Mouse (Mus musculus): ENCODE measurements around the gene Dyrk3. TPM values are rescaled to one million over a fixed set of nuclear protein-coding genes. Genes with fewer than 3 reads are reported as not detected.

The Dyrk3 gene
- total RNA-seq, 1 experiment = 18.6 TPM

DNA sequence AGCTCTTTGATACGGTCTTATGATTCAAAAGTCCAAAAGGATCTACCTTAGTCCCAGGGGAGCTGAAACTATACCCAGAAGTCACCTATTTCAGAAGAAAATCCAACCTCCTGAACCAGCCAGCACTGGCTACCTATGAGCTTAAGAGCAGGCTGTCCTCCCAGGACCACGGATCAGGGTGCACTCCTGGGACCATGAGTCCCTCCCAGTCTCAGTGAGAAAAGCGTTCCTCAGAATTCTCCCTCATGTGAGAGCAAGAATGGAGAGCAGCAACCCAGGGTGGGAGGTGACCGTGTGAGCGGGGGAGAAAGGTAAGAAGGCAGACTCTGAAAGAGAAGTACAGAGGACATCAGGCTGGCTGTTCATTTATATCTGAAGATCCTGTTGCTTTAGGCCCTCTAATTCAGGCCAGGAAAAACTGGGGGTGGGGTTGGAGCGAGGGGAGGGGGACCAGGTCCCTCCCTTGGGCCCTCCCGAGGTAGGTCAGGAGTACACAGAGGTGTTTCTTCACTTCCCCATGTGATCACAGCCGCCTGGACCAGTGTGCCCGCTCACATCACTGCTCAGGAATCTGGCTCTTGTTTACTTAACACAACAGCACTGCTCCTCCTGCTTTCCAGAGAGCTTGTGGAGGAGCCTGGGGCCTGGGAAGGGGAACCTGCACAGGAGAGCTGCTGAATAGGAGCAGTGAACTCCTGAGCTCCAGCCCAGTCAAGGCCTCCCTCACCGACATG, 30.4 kb downstream of the Dyrk3 start:
- H3K4me1 ChIP-seq (ENCODE audit: control insufficient read depth in 2 of 2, insufficient read depth in 2 of 2, low read length in 2 of 2, poor library complexity in 1 of 2) = 0 out of 4 replicates have a peak, but pooled peaks cover 0 to 3% of the 10 kb centered on the region in 2 experiments
- no peak overlapping the region for H3K27ac ChIP-seq (ENCODE audit: insufficient read depth, low read depth, low read length, poor library complexity, severe bottlenecking)
- no peaks in the 10 kb centered on the region for H3K9me3 ChIP-seq (ENCODE audit: control insufficient read depth, insufficient read depth, low read depth, low read length)
- no peak overlapping the region for H3K9ac ChIP-seq (ENCODE audit: insufficient read depth, low read depth, low read length, poor library complexity, severe bottlenecking)
- no peaks in the 10 kb centered on the region for H3K36me3 ChIP-seq (ENCODE audit: control insufficient read depth, insufficient read depth, low read length, poor library complexity, severe bottlenecking)
- no peak for DNase-seq (ENCODE audit: low read depth, low spot score)
- in situ Hi-C loops (cut with MboI; ENCODE audit: low sequenced_read_pairs in 2 of 2, unreplicated experiment in 2 of 2) = no loop called here
- TF ChIP-seq MAFK (IDR thresholded peaks at IDR 0.05; ENCODE audit: insufficient read depth, low read depth, low read length) (no peak), CHD2 (IDR thresholded peaks at IDR 0.05; ENCODE audit: low read depth, low read length) (no peak), ZNF384 (IDR thresholded peaks at IDR 0.05; ENCODE audit: low read depth, low read length) (no peak), HCFC1 (IDR thresholded peaks at IDR 0.05; ENCODE audit: borderline replicate concordance, insufficient read depth, low read length) (no peak), ZC3H11A (IDR thresholded peaks at IDR 0.05; ENCODE audit: borderline replicate concordance, low read depth, low read length) (no peak)
- no peak overlapping the region for H3K4me3 ChIP-seq (ENCODE audit: insufficient read depth in 1 of 2, low read depth in 1 of 2, low read length in 2 of 2, poor library complexity in 1 of 2, severe bottlenecking in 1 of 2)

DNA sequence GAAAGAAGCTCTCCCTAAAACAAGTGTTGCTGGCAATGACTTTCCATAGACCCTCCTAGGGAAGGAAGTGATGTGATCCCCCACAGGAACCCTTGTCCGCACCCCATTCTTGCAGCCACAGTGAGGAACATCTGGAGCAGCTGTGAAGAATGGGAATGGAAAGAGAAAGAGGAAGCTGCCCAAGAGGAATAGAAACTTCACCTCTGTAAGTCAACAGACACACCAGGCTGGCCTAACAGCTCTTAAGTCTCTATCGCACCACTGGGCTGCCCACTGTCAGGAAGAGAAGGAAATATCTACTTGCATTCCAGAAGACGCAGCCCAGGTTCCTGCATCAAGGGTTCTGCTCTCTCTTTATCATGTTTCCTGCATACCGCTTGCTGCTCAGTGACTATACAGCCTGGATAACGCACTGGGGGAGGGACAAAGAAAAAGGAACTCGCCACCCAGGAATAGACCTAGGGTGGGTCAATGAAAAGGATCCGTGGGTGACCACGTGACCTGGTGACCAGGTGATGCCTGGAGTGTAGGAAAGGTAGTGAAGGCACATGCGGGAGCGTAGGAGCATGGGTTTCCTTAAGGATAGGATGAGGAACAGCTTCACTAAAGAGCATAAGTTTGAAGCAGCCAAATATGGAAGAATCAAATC, 34.2 kb downstream of the Dyrk3 start:
- no peak overlapping the region for H3K4me3 ChIP-seq (ENCODE audit: insufficient read depth in 1 of 2, low read depth in 1 of 2, low read length in 2 of 2, poor library complexity in 1 of 2, severe bottlenecking in 1 of 2)
- in situ Hi-C loops (cut with MboI; ENCODE audit: low sequenced_read_pairs in 2 of 2, unreplicated experiment in 2 of 2) = no loop called here
- no peaks in the 10 kb centered on the region for H3K9me3 ChIP-seq (ENCODE audit: control insufficient read depth, insufficient read depth, low read depth, low read length)
- no peaks in the 10 kb centered on the region for H3K36me3 ChIP-seq (ENCODE audit: control insufficient read depth, insufficient read depth, low read length, poor library complexity, severe bottlenecking)
- no peak for DNase-seq (ENCODE audit: low read depth, low spot score)
- H3K9ac ChIP-seq (ENCODE audit: insufficient read depth, low read depth, low read length, poor library complexity, severe bottlenecking) = no peak overlapping the region
- no peak for TF ChIP-seq HCFC1 (IDR thresholded peaks at IDR 0.05; ENCODE audit: borderline replicate concordance, insufficient read depth, low read length)
- no peak for TF ChIP-seq ZNF384 (IDR thresholded peaks at IDR 0.05; ENCODE audit: low read depth, low read length)
- TF ChIP-seq MAFK (IDR thresholded peaks at IDR 0.05; ENCODE audit: insufficient read depth, low read depth, low read length) = no peak
- TF ChIP-seq ZC3H11A (IDR thresholded peaks at IDR 0.05; ENCODE audit: borderline replicate concordance, low read depth, low read length) = no peak
- no peak for TF ChIP-seq CHD2 (IDR thresholded peaks at IDR 0.05; ENCODE audit: low read depth, low read length)
- H3K4me1 ChIP-seq (ENCODE audit: control insufficient read depth in 2 of 2, insufficient read depth in 2 of 2, low read length in 2 of 2, poor library complexity in 1 of 2) = 0 out of 4 replicates have a peak, but pooled peaks cover 0 to 3% of the 10 kb centered on the region in 2 experiments
- no peak overlapping the region for H3K27ac ChIP-seq (ENCODE audit: insufficient read depth, low read depth, low read length, poor library complexity, severe bottlenecking)

GRCm38 (mm10) chr1:131100808-131101207, 37.3 kb downstream of the Dyrk3 start:
- DNase-seq (ENCODE audit: low read depth, low spot score) = no peak
- Histone ChIP-seq H3K9me3 (ENCODE audit: control insufficient read depth, insufficient read depth, low read depth, low read length) (no peaks in the 10 kb centered on the region), H3K36me3 (ENCODE audit: control insufficient read depth, insufficient read depth, low read length, poor library complexity, severe bottlenecking) (no peaks in the 10 kb centered on the region), H3K4me3 (ENCODE audit: insufficient read depth in 1 of 2, low read depth in 1 of 2, low read length in 2 of 2, poor library complexity in 1 of 2, severe bottlenecking in 1 of 2) (no peak overlapping the region), H3K9ac (ENCODE audit: insufficient read depth, low read depth, low read length, poor library complexity, severe bottlenecking) (no peak overlapping the region), H3K27ac (ENCODE audit: insufficient read depth, low read depth, low read length, poor library complexity, severe bottlenecking) (no peak overlapping the region), H3K4me1 (ENCODE audit: control insufficient read depth in 2 of 2, insufficient read depth in 2 of 2, low read length in 2 of 2, poor library complexity in 1 of 2) (peaks cover 0 to 2% of the 10 kb centered on the region in 2 experiments; a peak in 1 of 4 replicates)
- in situ Hi-C loops (cut with MboI; ENCODE audit: low sequenced_read_pairs in 2 of 2, unreplicated experiment in 2 of 2) = no loop called here
- TF ChIP-seq ZNF384 (IDR thresholded peaks at IDR 0.05; ENCODE audit: low read depth, low read length) = no peak
- no peak for TF ChIP-seq HCFC1 (IDR thresholded peaks at IDR 0.05; ENCODE audit: borderline replicate concordance, insufficient read depth, low read length)
- no peak for TF ChIP-seq ZC3H11A (IDR thresholded peaks at IDR 0.05; ENCODE audit: borderline replicate concordance, low read depth, low read length)
- no peak for TF ChIP-seq MAFK (IDR thresholded peaks at IDR 0.05; ENCODE audit: insufficient read depth, low read depth, low read length)
- no peak for TF ChIP-seq CHD2 (IDR thresholded peaks at IDR 0.05; ENCODE audit: low read depth, low read length)

DNA sequence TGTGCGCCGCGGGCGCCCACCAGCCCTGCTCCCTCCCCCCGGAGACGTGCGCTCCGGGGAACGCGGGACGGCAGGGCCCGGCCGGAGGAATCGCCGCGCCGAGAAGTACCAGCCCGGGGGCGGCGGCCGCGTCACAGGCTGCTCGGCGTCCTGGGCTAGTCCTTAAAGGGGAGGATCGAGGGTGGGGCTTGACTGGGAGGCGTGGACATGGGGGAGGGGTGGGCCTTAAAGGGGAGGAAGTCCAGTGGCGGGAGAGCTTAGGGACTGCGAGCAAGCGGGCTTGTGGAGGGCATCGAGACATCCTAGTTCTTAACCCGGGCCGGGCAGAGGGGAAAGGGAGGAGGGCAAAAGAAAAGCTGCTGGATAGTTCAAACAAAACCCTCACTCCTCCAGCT, 40.4 kb downstream of the Dyrk3 start, which contains the start of gene Mapkapk2:
Gene Mapkapk2, minus strand, starts transcription at position 127 of the 395 bp plus-strand sequence.
- H3K4me3 ChIP-seq (ENCODE audit: insufficient read depth in 1 of 2, low read depth in 1 of 2, low read length in 2 of 2, poor library complexity in 1 of 2, severe bottlenecking in 1 of 2) = peak within 1 kb of the TSS; percentile 83 to 89
- no peaks in the 10 kb centered on the region for H3K9me3 ChIP-seq (ENCODE audit: control insufficient read depth, insufficient read depth, low read depth, low read length)
- in situ Hi-C loops (cut with MboI; ENCODE audit: low sequenced_read_pairs in 2 of 2, unreplicated experiment in 2 of 2) = no loop called here
- no peak within 1 kb of the TSS for H3K27ac ChIP-seq (ENCODE audit: insufficient read depth, low read depth, low read length, poor library complexity, severe bottlenecking)
- TF ChIP-seq HCFC1 (IDR thresholded peaks at IDR 0.05; ENCODE audit: borderline replicate concordance, insufficient read depth, low read length) = peak; percentile 31; the same call in 1 of the 2 replicates
- TF ChIP-seq ZNF384 (IDR thresholded peaks at IDR 0.05; ENCODE audit: low read depth, low read length) = no peak
- TF ChIP-seq MAFK (IDR thresholded peaks at IDR 0.05; ENCODE audit: insufficient read depth, low read depth, low read length) = no peak
- TF ChIP-seq CHD2 (IDR thresholded peaks at IDR 0.05; ENCODE audit: low read depth, low read length) = 0 out of 2 replicates have a peak, but pooled peaks have one; percentile 20
- TF ChIP-seq ZC3H11A (IDR thresholded peaks at IDR 0.05; ENCODE audit: borderline replicate concordance, low read depth, low read length) = no peak
- peak within 1 kb of the TSS; percentile 70 for H3K9ac ChIP-seq (ENCODE audit: insufficient read depth, low read depth, low read length, poor library complexity, severe bottlenecking)
- no peaks in the 10 kb centered on the region for H3K36me3 ChIP-seq (ENCODE audit: control insufficient read depth, insufficient read depth, low read length, poor library complexity, severe bottlenecking)
- peak; percentile 91 for DNase-seq (ENCODE audit: low read depth, low spot score)
- peaks cover 0 to 2% of the 10 kb centered on the region in 2 experiments; a peak in 1 of 4 replicates for H3K4me1 ChIP-seq (ENCODE audit: control insufficient read depth in 2 of 2, insufficient read depth in 2 of 2, low read length in 2 of 2, poor library complexity in 1 of 2)

Data from ES-E14 (cell line).